Mouse (Mus musculus) gastrocnemius, adult 8-10 months (tissue): Measurements from ENCODE around the gene Iffo2. TPM values are rescaled to one million over a fixed set of nuclear protein-coding genes. Genes with fewer than 3 reads are reported as not detected.
A peak's percentile ranks its signal among the peaks of the same experiment; 100 is the strongest.

Experiments
- DNase-seq, 2 experiments: peaks; one replicate each; pipeline ENCODE4 v3.0.0; 2022; ENCODE audit warnings: low spot score in 2 of 2
- total RNA-seq, 4 experiments: library from RNA; stranded (reverse); gene quantifications; 2 replicates each; pipeline ENCODE4 v1.2.4; 2022

Gene Iffo2
- total RNA-seq, 4 experiments from 2014 or later, result 1.2 to 1.9 (median 1.7) TPM

DNA sequence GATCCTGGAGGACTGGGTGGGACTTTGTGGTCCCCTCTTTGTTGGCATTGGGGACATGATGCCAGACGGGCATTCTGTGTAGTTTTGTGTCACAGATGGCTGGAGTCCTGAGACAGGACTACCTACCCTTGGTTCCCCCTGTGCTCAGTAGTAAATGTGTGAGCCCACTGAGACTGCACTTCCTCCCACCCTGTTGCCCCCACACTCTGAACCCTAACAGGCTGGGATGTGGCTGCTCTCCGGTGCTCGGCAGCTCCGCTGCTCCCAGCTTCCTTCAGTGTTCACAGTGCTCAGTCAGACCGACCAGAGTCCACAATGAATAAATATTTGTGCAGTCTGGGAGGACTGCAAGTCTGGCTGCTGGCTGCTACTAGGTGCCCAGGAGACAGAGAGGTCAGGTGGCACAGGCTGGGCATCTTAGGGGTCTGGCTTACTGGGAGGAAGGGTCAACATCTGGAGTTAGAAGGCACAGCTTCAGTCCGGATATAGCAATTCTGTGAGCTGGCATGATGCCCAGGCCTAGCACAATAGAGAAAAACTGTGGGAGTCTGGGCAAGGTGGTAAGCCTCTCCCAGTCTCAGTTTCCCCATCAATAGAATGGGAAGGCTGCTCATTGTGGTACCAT, 51.2 kb downstream of the Iffo2 start:
- DNase-seq, result no peak

DNA sequence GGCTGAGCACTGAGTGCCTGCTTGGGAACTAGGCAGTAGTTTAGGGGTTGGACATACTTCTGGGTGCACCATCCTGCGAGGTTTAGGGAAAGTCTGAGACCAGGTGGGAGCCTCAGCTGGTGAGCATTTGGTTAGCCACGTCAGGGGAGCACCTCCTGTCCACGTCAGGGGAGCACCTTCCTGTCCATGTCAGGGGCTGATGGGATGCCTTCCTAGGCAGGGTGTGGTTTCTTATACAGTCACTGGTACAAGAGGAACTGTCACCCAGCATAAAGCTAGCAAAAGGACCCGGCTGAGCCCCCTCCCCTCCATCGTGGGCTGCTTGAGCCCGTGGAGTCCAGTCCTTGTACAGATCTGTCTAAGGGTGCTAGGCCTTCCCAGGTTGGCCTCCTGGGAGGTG, 52.0 kb downstream of the Iffo2 start:
- no peak for DNase-seq

DNA sequence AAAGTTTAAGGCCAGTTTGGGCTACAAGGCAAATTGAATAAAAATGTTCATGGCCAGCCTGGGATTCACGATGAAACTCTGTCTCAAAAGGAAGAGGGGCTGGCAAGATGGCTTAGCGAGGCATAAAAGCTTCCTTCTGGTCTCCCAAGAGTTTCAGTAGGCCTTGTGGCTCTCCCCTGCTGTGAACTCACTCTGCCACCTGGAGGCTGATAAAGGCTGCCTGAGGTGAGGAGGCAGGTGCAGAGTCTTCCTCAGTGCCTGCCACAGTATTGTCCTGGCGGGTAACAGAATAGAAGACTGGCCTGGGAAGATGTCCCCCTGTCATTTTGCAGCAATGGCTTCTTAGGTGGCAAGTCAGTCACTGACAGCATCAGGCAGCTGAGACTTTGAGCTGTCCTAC, 52.6 kb downstream of the Iffo2 start:
- DNase-seq, result no peak

DNA sequence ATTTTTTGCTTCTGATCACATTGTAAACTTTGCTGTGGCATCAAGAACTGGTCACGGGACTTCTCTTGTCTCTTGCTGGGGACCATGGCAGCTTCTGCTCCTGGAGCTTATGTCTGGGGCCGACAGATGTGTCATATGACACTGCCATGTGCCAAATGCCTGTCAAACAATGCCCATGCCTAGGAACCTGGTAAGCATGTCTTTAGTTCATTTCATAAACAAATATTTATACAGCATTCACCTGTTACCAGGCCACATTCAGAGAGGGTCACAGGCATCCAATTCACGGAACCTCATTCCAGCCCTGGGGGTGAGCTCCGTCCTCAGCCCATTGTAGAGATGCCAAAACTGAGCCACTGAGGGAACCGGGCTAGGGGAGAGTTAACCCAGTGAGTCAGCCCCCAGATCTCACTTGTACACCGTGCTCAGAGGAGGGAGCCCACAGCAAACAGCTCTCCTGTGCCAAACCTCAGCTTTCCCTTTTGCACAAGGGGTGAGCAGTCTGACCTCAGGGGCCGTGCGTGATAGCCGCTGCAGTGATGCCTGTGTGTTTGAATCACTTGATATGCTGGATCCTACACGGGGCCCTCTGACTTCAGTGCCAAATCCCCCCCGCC, 53.4 kb downstream of the Iffo2 start:
- DNase-seq, result no peak

DNA sequence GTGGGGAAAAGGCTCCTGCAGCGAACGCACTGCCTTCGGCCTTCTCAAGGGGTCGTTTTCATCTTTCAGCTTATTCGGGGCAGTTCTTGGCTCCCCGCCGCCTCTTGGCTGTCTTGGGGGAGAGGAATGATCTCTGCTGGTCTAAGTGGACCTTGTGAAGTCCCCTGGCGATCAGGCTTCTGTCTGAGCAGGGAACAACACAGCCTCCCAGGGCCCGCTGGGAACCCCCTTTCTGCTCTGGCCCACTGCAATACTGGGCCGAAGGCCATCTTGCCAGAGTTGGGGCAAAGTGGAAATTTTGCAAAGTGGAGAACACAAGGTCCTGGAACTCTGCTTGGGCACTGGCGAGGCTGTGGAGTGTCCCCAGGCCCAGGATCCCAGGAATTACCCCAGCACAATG, 54.4 kb downstream of the Iffo2 start:
- DNase-seq, result no peak

DNA sequence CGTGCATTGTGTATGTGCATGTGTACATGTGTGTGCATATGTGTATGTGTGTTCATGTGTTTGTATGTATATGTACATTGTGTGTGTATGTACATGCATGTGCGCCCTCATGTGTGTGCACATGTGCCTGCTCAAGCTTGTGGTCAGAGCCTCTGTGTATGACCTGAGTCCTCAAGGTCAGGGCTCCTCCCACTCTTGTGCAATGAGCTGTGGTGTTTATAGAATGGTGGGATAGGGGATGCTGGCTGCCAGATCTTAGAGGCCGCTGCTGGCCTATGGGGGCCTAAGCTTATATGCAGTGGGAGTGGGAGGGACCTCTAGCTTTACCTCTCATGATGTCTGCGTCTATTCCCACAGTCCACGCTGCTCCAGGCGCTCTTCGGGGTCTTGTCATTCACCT, 55.4 kb downstream of the Iffo2 start:
- no peak for DNase-seq

DNA sequence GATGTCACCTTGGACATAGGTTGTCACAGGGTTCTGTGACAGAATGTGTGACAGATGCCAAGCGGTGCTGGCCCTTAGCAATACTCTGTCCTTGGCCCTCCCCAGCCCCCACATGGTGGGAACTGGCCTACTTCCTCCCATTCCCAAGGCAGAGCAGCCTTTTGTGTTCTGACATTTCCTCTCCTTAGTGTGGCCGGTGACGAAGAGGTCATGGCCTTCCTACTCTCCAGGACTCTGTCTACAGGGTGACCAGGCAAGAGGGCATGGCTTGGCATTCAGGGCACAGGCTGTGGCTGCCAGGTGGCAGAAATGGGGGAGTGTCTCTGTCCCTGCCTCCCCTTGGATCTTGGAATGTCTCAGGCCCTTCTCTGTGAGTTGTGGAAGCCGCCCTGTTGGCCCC, 57.0 kb downstream of the Iffo2 start:
- DNase-seq, result no peak

DNA sequence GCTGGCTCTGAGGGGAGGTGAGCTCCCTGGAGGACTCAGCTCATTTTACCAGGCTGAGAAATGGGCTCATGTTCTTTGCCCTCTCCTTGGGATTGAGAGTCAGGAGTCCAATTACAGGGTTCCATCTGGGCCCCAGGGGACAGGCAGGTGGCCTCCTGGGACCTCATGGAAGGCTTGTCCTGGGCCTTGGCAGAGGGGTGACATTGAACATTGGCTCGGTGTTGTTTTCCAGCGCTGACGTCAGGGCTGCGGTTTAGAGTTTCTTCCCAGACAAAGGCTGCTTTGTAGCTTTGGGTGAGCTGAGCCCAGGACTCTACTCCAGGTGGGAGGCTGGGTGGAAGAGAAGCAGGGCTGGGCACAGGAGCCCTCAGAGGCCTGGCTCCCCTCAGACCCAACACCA, 57.4 kb downstream of the Iffo2 start:
- DNase-seq, result no peak

DNA sequence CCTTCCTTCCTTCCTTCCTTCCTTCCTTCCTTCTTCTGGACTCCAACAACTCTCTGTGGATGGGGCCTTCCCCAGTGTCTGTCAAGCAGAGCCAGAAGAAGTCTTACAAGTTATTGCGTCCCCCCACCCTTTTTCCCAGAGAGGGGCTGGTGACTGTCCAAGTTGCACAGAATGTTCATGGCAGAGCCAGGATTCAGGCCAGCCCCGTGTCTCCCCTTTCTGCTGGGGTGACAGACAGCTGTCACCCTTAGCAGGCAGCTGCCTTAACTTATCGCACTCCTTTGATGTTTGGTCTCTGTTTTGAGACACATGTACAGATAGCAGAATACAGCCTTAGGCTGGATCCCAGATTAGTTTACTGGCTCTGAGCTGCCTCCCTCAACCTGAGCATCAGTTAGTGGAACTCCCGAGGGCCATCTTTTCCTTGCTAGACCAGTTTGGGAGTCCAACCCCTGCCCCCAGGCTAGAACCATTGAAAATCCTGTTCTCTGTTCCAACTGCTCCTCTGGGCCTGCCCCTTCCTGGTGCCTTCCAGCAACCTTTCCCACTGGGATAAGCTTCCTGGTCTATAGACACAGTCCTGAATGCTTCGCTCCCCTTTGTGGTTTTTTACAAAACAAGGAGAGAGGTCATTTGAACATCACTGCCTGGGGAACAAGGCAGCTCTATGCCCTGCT, 59.1 kb downstream of the Iffo2 start:
- DNase-seq, result no peak

DNA sequence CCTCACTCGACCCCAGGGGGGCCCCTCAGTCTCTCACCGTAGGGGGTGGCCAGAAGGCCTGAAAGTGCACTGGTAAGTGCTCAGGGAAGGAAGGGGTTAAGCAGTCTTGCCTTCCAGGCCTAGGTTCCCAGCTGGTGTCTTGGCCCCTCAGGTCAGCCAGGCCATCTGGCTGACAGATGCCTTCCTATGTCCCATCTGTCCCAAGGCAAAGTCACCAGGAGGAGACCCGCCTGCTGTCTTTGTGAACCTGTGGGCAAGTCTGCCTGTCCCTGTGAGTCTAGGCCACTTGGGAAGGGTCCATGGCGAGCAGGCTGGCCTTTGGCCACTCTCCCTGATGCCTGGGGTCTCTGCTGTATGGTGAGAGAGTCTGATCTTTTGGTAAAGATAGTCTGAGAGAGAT, 60.1 kb downstream of the Iffo2 start:
- DNase-seq, result no peak

DNA sequence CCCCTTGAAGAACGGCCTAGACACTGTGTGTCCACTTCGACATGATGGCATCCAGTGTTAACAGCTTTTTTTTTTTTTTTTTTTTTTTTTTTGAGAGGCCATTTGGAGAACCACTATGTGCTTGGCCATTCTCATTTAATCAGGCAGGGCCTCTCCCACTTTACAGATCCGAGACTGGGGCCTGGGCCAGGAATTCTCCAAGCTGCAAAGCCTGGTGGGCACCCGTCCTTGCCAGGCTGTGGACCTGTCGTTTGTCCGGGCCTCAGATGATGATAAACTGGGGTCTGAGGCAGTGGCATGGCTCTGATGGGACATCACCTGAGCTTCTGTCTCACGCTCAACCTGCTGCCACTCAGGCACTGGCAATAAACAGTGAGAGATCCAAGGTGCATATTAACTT, 62.5 kb downstream of the Iffo2 start:
- DNase-seq, result no peak

DNA sequence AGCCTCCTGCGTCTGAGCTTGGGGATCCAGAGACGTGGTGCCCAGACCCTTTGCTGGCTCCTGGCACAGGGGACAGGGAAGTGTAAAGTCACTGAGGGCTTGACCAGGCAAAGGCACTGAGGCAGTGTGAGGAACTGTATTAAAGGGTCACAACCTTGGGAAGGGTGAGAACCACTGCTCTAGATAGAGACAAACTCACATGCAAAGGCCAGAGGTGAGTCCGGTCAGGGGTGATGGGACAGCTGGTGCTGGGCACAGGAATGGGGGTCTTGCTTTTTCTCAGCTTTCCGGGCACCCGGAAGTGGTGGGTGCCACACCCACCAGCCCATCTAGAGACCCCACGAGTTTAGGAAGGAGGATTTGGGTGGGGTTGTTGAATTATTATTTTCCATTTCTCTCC, 63.0 kb downstream of the Iffo2 start:
- DNase-seq, result no peak

DNA sequence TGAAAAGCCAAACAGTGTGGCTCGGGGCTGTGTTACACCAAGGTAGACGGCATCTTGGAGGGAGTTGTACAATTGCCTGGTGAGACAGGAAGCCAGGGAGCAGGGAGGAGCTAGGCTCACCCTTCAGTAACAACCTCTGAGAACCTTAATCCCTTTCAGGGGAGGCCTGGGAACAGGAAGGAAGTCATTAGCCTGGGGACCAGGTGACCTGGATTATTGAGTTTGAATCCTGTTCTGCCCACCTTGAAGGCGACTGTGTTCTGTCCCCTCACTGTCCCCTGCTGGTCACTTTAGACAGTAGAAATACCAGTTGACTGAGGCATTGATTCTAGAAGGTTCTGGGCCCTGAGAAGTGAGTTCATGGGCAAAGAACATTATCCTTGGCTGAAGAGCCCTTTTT, 63.7 kb downstream of the Iffo2 start:
- no peak for DNase-seq

DNA sequence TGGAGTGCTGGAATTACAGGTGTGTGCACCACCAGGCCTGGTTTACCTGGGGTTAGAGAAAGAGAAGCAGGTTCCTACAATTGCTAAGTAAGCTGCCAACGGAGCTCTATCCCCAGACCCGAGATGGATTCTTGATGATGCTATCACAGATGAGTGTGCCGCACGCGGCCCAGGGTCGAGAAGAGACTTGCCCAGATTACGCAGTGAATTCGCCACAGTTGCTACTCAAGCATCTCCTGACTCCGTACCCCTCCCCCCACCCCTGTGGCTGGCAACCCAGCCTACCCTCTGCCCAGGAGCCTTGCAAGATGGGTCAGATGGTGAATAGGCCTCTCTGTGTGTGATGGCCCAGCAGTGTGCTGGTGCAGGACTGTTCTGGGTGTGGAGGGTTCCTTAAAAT, 66.4 kb downstream of the Iffo2 start:
- DNase-seq, result no peak

DNA sequence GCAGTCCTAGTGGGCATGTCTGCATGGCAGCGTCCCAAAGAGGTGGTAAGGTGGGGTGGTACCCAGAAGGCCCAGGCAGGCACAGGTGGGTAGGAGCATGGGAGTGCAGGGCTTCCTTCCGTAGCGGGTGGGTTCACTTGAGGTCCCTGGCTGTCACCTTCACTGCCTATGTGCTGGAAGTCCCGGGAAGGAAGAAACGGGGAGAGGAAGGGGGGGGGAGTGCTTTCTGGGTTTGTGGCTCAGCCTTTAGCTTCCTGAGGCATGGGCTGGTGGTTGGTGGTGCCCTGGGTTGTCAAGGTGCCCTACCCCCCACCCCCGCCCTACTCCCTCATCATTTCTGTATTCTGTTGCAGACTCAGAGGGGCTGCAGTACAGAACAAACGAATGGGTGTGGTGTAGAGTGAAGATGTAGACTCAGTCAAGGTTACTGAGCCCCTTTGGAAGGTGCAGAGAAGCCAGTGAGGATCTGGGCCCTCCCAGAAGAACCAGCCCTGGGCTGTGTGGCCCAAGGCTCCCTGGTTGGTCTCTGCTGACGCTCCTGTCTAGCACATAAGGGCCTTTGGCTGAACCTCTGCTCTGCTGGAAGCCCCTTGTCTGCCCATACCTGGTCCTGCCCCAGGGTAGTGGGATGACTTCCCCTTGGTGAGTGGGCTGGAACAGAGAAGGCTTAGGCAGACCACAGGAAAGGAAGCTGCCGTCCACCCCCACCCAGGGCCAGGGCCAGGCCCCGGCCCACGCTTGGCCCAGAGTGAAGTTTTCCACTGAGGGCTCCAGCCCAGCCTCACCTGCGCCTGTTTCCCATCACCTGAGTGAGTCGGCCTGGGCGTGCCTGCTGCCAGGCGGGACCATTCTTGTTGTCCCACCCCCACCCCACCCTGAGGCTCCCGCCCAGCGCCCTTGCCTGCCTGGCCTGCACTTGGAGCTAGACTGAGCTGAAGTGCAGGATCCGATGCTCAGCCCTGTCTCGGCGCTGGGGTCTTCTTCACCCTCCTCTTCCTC, 67.2 kb downstream of the Iffo2 start:
- DNase-seq, result no peak

DNA sequence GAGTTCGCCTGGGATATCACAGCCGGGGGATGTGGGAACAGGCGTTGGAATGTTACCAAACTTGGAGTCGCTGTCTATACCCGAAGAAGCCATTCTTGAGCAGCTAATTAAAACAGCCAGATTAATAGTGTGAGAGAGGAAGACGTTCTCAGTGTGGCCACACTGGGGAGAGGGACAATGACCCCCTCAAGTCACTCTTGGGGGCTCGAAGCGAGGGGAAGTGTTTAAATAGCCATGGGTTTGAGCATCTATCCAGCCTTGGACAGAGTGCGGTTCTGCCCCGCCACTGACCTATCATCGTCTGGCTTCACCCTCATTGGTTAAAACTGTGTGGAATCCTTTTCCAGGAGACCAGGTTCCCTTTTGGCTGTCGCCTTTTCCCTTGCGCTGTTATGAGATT, 68.0 kb downstream of the Iffo2 start:
- DNase-seq, result no peak

DNA sequence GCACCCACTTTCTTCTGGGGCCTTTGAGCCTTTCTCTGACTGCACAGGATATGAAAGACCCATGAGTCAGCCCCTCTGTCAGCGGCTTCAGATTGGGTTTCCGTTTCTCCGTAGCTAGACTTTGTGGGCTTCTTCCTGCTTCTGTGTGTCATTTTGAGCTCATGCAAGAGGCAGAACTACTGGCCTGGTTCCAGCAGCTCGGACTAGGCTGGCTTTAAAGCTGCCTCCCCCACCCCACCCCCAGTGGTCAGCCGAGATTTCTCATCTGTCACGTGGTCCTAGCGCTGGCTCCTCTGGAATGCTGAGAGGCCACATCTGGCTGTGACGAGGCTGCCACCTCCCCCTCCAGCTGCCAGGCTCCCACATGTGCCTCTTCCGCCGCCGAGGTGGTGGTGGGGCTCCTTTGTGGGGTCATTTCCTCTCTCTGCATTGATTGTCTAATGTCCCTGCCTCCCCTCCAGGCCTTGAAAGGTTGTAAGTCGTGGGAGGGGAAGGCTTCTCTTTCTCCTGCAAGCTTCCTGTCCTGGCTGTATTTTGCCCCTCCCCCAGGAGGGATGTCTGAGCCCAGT, 68.7 kb downstream of the Iffo2 start:
- DNase-seq, result peak; percentile 75 to 80

DNA sequence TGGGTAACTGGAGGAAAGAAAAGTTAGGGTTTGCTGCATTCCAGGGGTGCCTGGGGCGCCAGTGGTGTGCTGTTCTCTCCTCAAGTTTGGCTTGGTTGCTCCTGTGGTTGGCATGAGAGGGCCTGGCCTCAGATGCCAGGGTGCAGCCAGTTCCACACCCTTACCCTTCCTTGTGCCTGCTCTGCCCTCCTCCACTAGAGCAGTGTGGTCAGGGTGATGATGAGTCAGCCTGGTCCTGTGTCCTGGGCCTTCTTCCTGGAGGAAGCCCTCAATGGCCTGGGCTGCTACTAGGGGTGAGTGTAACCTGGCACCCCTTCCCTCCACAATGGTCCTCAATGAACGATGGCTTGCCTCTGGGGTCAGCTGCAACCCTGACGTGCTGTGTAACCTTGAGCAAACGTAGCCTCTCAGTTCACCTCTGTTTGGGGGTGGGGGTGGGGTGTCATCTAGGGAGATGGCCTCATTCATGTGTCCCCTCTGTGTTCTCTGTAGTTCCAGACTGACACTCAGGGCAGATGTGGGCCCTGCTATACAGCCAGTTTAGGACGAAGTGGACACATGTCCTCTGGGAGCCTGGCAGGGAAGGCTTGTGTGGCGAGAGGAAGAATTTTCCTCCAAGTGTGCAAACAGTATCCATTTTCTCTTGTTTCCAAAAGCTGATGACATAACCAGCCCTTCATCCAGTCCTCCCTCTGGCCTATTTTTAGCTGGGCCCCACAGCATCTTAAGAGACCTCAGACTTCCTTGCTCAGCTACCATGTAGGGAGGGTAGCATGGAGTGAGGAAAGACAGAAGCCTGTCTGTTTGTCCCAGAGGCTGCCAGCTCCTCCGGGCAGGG, 71.4 kb downstream of the Iffo2 start:
- no peak for DNase-seq

DNA sequence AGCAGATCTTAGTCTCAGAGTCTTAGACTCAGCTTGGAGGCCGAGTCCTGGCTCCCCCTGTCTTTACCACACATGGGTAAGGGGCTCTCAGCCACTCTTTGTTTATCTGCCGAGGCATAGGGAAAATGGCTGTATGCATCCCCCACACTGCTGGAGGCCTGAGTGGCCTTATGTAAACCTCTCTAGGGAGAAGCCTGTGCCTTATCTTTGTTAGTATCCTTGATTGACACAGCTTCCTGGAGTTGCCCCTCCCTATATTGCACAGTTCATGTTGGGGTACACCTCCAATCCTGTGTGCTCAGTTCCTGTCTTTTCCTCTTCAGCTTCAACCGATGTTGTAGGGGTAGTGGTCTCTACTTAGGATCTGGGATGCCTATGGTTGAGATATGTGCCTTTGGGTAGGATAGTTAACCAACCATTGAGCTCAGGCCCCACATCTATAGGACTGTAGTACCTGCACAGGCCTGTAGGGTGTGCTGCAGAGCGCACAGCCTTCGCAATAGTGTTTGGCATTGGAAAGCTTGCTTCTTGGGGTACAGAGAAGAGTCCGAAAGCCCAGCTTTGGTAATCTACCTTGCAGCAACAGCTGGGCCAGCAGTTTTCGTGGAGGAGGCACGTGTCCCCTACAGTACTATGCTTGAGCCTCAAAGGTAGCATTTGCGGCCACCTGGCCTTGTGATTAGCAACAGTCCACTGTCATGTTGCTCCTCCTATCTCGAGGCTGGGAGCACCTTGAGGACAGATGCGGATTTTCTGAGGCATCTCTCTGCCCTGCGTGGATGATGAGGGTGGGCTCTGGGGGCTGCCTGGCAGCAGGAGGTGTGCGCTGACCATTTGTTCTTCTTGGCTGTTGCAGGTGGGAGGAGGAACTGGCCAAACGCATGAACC, 72.3 kb downstream of the Iffo2 start, which contains the start of gene Gm21969:
Gene Gm21969, plus strand, starts transcription at position 830 of the 888 bp plus-strand sequence.
- DNase-seq, result no peak
